Mouse (Mus musculus) T-cell, adult 2 months (primary cell): ENCODE measurements at regions not wholly inside any gene's neighbourhood (a gene's known extent, or its start where the extent isn't known, plus 50 kb on each side); places are given as distances from the start of the nearest gene placed in this dataset.

Source experiments
- DNase-seq: peaks from one replicate; pipeline ENCODE4 v3.0.0; 2022; ENCODE audit warnings: low spot score

DNA sequence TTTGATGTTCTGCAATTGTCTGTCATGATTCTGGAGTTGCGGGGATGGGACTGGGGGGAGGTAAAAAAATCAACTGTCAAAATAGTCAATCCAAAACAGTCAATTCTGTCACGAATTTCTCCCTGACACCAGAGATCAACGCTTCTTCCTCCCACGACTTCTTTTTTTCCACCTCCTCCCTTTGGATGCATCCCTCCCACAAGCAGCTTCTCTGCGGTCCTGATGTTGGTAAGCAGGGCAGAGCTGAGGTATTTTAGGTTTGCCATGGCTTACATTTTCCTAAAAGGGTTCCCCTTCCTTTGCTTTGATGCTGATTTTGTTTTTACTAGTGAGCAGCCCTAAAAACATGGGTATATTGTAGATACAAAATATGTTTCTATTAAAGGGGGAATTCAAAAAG is 209.7 kb downstream of the Cd47 start:
- DNase-seq, result no peak

DNA sequence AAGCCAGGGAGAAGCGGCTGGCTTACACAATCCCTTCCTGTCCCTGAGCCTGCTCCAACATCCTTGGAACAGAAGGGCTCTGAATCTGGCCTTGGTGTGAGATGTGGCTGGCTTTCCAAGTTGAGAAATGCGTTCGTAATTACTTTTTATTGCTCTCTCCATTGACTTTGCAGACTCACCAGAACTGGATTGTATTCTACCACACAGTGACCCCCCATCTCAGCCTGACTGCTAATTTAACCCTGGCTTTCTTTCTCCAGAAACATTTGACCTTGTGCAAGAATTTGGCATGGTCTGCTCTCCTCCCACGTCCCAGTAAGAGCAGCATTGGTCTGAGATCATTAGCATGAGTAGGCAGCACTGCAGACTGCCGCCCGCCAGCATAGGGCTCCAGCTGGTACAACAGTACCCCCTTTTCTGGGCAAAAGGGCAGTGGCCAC is 210.2 kb downstream of the Cd47 start:
- no peak for DNase-seq

DNA sequence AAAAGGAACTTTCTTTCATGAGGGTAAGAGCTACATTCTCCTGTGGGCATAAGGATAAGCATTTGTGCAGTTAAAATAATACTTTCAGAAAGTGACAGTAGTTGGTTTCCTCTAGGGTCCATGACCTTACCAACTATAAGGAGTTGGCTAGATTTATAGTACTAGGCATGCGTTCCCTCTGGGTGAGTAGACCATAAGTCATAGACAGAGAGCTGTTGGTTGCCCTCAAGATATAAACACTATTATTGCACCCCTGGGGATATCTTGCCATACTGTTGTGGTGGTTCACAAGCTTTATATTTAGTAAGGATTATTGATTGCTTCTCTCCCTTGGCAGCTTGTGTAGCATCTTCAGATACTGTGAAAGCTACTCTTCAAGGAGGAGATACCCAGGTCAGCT is 223.6 kb downstream of the Cd47 start:
- DNase-seq, result no peak

DNA sequence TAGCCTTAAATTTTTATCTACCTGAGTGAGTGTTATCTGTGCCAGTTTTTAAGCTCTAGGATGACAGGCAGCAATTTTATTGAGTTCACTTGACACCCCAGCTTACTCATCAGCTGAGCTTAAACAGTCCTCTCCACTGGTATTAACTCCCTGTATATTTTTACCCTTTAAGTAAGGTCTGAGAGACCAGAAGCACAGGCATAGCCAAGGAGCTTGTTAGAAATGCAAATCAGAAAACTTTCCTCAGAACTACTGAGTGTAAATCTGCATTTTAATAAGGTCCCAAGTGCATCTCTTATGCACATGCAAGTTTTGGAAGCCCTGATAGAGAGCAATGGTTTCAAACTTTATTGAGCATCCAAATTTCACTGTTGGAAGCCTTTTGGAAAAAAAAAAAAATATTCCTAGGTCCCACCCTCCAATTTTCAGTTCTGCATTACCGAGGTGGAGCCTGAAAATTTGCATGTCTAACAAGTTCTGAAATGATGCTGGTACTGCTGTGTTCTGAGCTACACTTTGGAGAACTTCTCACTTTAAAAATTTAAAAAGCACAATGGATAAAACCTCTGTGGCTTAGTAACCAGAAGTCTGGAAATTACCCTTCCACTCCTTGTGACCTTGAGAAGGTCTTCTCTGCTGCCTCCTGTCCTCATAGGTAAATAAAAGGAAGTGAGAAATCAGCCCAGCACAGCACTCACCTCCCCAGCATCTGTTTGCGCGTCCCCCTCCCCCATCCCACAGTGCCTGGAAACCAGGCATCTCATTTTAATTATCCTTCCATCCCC is 226.0 kb downstream of the Cd47 start:
- no peak for DNase-seq

DNA sequence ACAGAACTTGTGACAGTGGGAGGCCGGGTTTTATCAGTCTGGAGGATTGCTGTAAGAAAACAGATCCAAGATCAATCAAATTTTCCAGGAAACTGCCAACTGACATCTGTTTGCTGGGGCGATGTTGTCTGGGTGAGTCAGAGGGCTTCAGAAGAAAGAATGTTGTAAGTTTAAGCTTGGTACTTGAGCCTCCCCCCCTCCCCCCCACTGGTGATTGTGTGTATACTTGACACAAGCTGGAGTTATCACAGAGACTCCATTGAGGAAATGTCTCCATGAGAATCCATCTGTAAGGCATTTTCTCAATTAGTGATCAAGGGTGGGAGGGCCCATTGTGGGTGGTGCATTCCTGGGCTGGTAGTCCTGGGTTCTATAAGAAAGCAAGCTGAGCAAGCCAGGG is 226.9 kb downstream of the Cd47 start:
- no peak for DNase-seq

DNA sequence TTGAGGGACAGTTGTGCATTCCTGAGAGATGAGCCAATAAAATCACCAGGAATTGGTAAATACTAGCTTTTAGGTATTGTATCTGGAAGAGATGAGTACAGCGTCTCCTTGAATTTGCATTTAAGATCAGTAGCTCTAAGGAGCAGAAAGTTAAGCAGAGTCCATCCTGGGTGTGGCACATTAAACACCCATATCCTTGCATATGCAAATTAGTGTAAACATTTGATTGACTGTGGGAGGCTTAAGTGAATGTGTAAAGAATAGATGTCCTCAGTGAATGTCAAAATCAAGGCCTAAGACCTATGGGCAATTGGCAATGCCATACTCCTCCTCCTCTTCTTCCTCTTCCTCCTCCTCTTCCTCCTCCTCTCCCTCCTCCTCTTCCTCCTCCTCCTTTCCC is 229.4 kb downstream of the Cd47 start:
- no peak for DNase-seq

DNA sequence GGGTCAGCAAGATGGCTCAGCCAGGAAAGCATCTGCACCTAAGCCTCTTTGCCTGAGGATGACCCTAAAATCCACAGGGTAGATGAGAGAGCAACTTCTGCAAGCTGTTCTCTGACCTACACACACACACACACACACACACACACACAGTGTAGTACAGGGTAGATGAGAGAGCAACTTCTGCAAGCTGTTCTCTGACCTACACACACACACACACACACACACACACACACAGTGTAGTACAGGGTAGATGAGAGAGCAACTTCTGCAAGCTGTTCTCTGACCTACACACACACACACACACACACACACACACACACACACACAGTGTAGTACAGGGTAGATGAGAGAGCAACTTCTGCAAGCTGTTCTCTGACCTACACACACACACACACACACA is 230.0 kb downstream of the Cd47 start:
- DNase-seq, result peak; percentile 2

DNA sequence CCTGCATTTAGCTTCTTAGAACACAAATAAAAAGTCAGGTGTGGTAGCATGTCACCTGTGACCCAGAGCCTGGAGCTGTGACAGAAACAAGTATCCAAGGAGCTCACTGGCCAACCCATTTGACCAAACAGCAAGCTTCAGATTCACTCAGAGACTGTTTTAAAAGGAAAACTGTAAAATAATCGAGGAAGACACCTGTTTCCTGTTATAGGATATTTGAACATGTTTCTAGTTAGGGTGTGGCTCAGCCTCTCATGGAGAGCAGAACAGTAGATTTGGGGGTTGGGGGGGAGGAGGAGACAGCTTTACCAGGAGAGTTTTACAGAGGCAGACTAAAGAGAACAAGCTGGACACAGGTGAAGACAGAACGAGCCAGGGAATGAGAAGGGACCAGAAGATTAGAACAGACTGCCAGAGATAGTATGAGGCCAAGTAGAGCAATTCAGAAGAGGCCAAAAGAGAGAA is 230.6 kb downstream of the Cd47 start:
- no peak for DNase-seq

DNA sequence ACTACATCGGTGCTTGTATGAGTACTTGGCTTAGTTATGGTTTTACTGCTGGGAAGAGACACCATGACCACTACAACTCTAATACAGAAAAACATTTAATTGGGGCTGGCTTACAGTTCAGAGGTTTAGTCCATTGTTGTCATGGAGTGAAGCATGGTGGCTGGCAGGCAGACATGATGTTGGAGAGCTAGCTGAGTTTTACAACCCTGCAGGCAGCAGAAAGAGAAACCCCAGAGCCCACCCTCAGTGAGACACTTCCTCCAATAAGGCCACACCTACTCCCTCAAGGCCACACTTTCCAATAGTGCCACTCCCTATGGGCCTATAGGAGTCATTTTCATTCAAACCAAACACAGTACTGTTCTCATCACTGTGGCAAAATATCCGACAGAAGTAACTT is 232.5 kb downstream of the Cd47 start:
- no peak for DNase-seq

DNA sequence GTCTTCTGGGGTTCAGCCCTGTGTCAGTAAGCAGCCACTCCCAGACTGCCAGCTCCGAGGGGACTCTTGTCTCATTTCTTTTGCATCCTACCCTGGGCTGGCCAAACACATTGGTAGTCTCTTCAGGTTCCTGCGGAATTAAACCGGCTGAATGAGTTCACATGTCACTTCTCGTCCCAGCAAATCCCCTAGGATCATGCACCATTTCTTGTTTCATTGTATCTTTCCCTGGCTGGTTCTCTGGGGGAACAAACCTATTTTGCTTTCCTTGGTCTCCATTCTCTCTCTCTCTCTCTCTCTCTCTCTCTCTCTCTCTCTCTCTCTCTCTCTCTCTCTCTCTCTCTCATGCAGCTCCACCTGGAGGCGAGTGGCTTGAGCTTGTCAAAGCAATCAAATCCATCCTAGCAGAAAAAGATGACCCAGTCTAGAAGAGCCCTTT is 236.0 kb downstream of the Cd47 start:
- DNase-seq, result no peak

DNA sequence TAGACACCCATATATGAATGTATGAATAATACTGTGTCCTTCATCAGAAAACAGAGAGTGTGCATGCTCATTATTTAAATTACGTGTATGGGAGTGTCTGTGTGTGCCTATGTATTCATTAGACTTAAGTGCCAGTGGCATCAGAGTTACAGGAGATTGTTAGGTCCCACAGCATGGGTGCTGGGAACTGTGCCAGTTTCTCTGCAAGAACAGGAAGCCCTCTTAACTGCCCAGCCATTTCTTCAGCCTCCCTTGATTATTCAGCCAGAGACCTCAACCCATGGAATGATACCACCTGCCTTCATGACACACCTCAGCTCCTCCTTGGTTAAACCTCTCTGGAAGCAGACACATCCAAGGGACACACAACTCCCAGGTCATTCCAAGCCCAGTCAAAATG is 243.8 kb downstream of the Cd47 start:
- DNase-seq, result no peak

DNA sequence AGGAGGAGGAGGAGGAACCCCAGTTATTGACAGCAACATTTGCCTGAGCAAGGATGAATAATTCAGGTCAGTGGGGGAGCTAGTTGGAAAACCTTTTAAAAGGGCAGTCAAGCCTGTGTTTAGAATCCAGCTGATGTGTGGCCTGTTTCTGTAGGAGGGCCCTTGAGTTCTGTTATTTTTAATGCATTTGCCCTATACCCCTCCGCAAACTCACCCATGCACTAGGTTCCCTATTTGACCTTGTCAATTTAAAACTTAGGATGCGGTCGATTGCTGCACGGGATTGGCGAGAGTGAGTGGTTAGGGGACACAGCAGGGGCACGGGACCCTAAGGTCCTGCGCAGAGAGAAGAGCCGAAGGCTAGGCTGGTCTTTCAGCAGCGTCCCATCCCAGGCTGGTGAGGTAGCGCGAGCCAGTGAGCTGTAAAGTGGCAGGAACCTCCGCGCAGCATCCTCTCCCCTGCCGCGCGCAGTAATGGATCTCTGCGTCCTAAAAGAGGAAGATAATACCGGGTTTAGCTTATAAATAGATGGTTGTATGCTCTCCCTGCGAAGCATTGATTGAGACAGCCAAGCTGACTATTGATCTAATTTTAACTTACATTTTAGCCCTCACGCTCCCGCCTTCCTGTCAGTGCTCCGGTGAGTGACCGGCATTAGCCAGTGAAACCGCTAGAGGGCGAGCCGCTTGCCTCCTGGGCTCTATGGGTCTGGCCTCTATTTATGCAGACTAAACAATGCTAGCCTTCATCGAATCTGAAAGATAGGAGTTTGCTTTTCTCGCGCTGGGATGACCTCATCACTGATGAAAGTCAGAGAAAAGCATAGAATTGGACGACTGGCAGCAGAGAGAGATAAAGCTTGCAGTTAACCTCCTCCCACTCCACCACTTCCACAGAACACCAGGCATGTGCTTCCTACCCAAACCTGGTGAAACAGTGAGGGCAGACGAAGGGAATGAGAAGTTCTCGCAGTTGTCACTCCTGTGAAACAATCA is 245.5 kb downstream of the Cd47 start:
- DNase-seq, result peak; percentile 57

DNA sequence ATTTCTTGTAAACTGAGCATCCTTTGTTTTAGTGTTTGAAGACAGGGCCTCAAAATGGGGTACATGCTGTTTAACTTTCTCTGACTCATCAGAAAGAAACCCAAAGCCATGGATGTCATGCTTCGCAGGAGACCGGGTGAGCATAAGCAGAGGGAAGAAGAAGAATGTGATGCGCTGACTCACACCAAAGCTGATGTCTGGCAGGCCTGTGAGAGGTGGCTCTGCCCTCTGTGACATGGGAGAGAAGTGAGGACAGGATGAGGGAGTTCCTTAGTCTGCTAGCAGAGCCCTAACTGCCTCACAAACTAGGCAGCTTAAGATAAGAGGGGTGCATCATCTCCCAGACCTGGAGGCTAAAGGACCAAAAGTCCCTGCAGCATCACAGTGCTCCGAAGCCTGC is 263.2 kb downstream of the Cd47 start:
- no peak for DNase-seq

DNA sequence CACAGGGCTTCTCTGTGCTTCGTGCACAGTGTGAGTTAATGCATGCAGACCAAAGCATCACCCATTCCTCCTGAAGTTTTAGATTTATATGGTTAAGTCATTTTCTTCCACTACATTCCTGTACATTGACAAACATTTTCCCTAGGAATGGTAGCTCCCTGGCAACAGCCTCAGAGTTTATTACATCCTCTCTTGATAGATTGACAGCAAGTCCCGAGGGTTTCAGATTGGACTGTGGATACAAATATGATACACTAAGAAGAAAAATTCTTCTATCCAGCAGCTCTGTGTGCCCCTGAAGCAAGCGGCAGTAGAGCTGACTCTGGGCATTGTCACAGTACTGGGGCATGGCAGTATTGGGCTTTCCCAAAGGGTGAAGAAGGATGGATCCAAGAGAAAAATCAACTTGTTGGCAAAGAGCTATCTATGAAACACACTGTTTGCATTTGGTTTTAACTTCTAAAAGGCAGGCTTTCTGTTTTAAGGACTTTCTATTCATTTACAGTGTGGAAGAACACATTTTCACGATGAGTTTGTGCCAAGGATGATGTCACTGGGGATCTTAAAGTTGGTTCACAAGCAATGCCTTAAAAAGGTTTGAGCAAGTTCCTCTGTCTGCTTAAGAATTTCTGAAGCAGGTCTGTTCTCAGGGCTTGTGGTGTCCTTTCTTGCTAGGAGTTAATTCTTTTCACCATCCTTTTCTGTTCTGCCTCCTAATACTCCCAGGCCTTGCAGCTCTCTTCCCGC is 265.2 kb downstream of the Cd47 start:
- no peak for DNase-seq

DNA sequence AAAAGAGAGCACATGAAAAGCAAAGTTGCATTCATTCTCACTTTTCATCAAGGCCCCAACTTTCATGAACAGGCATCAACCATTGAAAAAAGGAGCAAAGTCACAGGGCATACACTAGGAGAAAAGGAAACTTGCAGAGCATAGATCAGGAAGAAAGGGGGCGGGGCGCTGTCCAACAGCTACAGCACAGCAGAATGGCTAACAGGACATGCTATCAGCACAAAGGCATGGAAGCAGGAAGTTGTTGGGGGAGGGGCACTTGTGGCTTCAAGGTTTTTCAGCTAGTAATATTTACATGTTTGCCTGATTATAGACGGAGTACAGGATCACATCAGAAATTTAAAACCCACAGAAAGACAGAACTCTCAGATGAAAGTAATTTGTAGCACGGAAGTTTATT is 268.7 kb downstream of the Cd47 start:
- peak; percentile 25 for DNase-seq

DNA sequence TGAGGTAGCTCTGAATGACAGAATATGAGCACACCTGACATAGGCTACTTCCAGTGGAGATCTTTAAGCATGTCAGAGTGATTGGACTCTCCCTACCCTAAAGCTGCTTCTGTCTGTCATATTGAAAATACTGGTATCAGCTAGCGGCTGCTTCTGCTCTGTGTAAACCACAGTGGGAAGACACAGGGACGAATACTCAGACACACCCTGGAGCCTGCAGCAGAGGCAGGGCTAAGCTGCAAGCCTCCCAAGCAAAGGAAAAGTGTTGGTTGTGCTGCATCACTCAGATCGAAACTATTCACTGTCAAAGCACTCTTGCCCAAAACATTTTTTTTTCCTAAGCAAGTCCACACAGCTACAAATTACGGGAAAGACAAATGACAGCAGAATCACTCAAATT is 270.4 kb downstream of the Cd47 start:
- no peak for DNase-seq

DNA sequence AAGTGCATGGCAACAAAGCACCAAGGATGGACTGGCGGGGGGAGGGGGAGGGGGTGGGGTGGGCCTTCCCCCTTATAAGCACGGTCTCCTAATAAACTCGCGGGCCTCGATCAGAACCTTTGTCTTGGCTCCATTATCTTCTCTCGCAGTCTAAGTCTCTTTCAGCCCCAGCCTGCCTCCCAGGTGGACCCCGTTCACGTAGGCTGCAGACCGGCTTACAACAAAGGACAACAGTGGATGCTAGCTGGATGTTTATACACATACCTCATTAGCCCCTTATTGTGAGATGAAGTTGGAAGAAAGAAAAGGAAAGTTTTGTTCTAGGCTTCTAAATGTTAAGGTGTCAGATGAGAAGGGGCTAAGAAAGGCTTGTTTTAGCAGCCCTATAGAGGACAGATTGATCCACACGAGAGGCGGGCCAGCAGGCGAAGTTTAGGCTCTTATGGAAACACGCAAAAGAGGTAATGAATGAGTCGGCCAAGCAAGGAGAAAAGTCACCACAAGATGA is 272.6 kb downstream of the Cd47 start:
- no peak for DNase-seq

DNA sequence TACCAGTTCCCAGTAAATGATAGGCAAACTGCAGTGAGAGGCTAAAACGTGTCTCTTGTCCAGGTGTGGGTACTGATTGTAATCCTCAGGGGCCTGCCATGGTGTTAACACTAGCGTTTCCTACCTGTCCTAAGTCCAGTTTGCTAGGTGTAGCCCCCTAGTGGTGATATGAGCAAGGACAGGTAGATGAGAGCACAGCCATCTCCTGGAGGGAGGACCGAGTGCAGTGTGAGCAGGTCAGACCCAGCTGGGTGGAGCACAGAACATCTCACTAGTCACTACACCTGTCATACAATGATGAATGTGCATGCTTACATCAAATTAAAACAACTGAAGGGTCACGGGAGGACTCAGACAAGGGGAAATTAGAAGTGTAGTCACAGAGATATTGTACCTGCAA is 273.6 kb downstream of the Cd47 start:
- peak; percentile 42 for DNase-seq

DNA sequence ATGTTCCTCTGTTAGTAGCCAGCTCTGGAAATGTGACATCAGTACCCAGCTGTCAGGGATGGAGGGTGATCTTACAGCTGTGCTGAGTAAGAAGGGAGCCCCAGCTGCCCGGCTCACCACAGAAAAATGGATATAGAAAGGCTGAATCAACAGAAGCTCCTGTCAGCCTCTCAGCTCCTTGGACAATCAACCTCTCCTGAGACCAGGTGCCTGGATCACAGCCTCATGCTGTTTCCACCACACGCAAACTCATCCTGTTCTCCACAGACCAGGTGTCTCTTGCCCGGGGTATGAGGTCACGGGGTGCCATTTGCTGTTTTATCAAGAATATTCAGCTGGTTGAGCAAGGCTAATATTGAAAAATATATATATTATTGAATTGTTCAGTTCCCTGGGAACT is 275.3 kb downstream of the Cd47 start:
- DNase-seq, result no peak

DNA sequence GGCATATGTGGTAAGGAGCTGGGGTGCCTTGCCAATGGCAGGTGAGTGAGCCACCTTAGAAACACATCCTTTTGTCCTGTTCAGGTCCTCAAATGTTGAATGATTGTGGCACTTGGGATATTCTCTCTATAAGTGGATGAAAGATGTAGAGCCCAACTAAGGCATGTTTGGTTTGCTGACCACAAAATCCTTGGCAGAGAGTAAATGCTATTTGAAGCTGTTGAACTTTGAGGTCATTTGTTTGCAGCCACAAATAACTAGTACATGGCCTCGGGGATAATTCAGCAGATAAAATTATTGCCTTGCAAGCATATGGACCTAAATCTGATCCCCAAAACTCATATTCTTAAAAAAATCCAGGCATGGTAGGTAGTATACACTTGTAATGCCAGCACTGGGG is 281.2 kb downstream of the Cd47 start:
- no peak for DNase-seq

DNA sequence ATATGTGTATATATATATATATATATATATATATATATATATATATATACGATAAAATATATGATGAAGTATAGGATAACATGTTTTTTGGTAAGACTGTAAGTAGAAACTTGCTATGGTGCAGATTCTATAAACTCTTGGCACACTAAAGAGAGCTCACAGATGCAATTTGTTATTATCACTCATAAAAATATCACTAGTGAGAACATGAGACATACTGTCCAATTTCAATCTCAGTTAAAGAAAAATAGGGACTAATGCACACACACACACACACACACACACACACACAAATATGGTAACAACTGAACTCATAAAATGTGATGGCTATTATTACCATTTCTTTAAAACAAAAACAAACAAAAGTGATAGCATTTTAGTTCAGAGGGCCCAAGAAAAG is 292.0 kb downstream of the Cd47 start:
- no peak for DNase-seq

DNA sequence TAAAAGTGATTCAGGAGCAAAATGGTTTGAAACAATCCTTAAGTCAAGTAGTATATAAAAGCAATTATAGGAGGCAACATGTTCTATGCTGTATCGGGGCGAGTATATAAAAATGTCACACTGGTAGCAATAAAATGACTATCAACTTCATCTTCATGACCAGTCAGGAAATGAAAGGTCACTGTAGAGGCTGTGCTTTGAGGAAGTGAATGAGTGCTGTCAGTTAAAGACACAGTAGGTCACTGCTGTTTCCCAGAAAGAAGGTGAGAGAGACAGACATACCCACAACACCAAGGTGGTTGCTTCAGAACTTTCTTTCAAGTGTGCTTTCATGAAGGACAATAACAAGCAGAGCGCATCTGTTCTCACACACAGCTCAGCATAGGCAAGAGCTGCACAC is 292.4 kb downstream of the Cd47 start:
- no peak for DNase-seq
